Mouse (Mus musculus): ENCODE measurements around the gene Grm7. TPM values are rescaled to one million over a fixed set of nuclear protein-coding genes. Genes with fewer than 3 reads are reported as not detected.

Gene Grm7
- polyA plus RNA-seq, 1 experiment: 1.1 TPM

- Histone ChIP-seq H3K27ac (ENCODE audit: insufficient read depth, low read length) (no peak overlapping the region), H3K4me1 (ENCODE audit: control insufficient read depth, insufficient read depth, low read length) (peaks cover 2% of the 10 kb centered on the region; the same call in 1 of the 2 replicates), H3K4me3 (ENCODE audit: insufficient read depth, low read length) (no peak overlapping the region)
- no peak for TF ChIP-seq CTCF (IDR thresholded peaks at IDR 0.05; ENCODE audit: borderline replicate concordance, insufficient read depth, low read length)
- no peak for TF ChIP-seq POLR2A (IDR thresholded peaks at IDR 0.05; ENCODE audit: low read depth, low read length)
These were observed 631.3 kb downstream of the Grm7 start for GRCm38 (mm10) chr6:111276657-111277056.

- H3K4me3 ChIP-seq (ENCODE audit: insufficient read depth, low read length): no peak overlapping the region
- H3K27ac ChIP-seq (ENCODE audit: insufficient read depth, low read length): no peak overlapping the region
- peaks cover 2% of the 10 kb centered on the region; the same call in 1 of the 2 replicates for H3K4me1 ChIP-seq (ENCODE audit: control insufficient read depth, insufficient read depth, low read length)
- TF ChIP-seq POLR2A (IDR thresholded peaks at IDR 0.05; ENCODE audit: low read depth, low read length) (no peak), CTCF (IDR thresholded peaks at IDR 0.05; ENCODE audit: borderline replicate concordance, insufficient read depth, low read length) (no peak)
These were observed 633.1 kb downstream of the Grm7 start for GRCm38 (mm10) chr6:111278516-111278915.

- TF ChIP-seq POLR2A (IDR thresholded peaks at IDR 0.05; ENCODE audit: low read depth, low read length): no peak
- TF ChIP-seq CTCF (IDR thresholded peaks at IDR 0.05; ENCODE audit: borderline replicate concordance, insufficient read depth, low read length): no peak
- no peak overlapping the region for H3K4me3 ChIP-seq (ENCODE audit: insufficient read depth, low read length)
- H3K27ac ChIP-seq (ENCODE audit: insufficient read depth, low read length): no peak overlapping the region
- no peaks in the 10 kb centered on the region for H3K4me1 ChIP-seq (ENCODE audit: control insufficient read depth, insufficient read depth, low read length)
These were observed 648.2 kb downstream of the Grm7 start for GRCm38 (mm10) chr6:111293505-111294001.

- H3K4me3 ChIP-seq (ENCODE audit: insufficient read depth, low read length): no peak overlapping the region
- no peaks in the 10 kb centered on the region for H3K4me1 ChIP-seq (ENCODE audit: control insufficient read depth, insufficient read depth, low read length)
- no peak overlapping the region for H3K27ac ChIP-seq (ENCODE audit: insufficient read depth, low read length)
- TF ChIP-seq POLR2A (IDR thresholded peaks at IDR 0.05; ENCODE audit: low read depth, low read length) (no peak), CTCF (IDR thresholded peaks at IDR 0.05; ENCODE audit: borderline replicate concordance, insufficient read depth, low read length) (no peak)
These were observed 658.7 kb downstream of the Grm7 start for GRCm38 (mm10) chr6:111303912-111304555.

GRCm38 (mm10) chr6:111361681-111362080 is 716.3 kb downstream of the Grm7 start:
- Histone ChIP-seq H3K4me1 (ENCODE audit: control insufficient read depth, insufficient read depth, low read length) (no peaks in the 10 kb centered on the region), H3K4me3 (ENCODE audit: insufficient read depth, low read length) (no peak overlapping the region), H3K27ac (ENCODE audit: insufficient read depth, low read length) (no peak overlapping the region)
- no peak for TF ChIP-seq CTCF (IDR thresholded peaks at IDR 0.05; ENCODE audit: borderline replicate concordance, insufficient read depth, low read length)
- no peak for TF ChIP-seq POLR2A (IDR thresholded peaks at IDR 0.05; ENCODE audit: low read depth, low read length)

GRCm38 (mm10) chr6:111368111-111368510 is 722.7 kb downstream of the Grm7 start:
- Histone ChIP-seq H3K4me1 (ENCODE audit: control insufficient read depth, insufficient read depth, low read length) (no peaks in the 10 kb centered on the region), H3K4me3 (ENCODE audit: insufficient read depth, low read length) (no peak overlapping the region), H3K27ac (ENCODE audit: insufficient read depth, low read length) (no peak overlapping the region)
- TF ChIP-seq POLR2A (IDR thresholded peaks at IDR 0.05; ENCODE audit: low read depth, low read length): no peak
- TF ChIP-seq CTCF (IDR thresholded peaks at IDR 0.05; ENCODE audit: borderline replicate concordance, insufficient read depth, low read length): no peak

GRCm38 (mm10) chr6:111368551-111368950 is 723.2 kb downstream of the Grm7 start:
- Histone ChIP-seq H3K4me3 (ENCODE audit: insufficient read depth, low read length) (no peak overlapping the region), H3K4me1 (ENCODE audit: control insufficient read depth, insufficient read depth, low read length) (no peaks in the 10 kb centered on the region), H3K27ac (ENCODE audit: insufficient read depth, low read length) (no peak overlapping the region)
- TF ChIP-seq CTCF (IDR thresholded peaks at IDR 0.05; ENCODE audit: borderline replicate concordance, insufficient read depth, low read length): no peak

GRCm38 (mm10) chr6:111369013-111369412 is 723.6 kb downstream of the Grm7 start:
- TF ChIP-seq POLR2A (IDR thresholded peaks at IDR 0.05; ENCODE audit: low read depth, low read length) (no peak), CTCF (IDR thresholded peaks at IDR 0.05; ENCODE audit: borderline replicate concordance, insufficient read depth, low read length) (no peak)
- H3K27ac ChIP-seq (ENCODE audit: insufficient read depth, low read length): no peak overlapping the region
- H3K4me1 ChIP-seq (ENCODE audit: control insufficient read depth, insufficient read depth, low read length): no peaks in the 10 kb centered on the region
- no peak overlapping the region for H3K4me3 ChIP-seq (ENCODE audit: insufficient read depth, low read length)

- Histone ChIP-seq H3K27ac (ENCODE audit: insufficient read depth, low read length) (no peak overlapping the region), H3K4me3 (ENCODE audit: insufficient read depth, low read length) (no peak overlapping the region), H3K4me1 (ENCODE audit: control insufficient read depth, insufficient read depth, low read length) (no peaks in the 10 kb centered on the region)
- TF ChIP-seq POLR2A (IDR thresholded peaks at IDR 0.05; ENCODE audit: low read depth, low read length): no peak
- no peak for TF ChIP-seq CTCF (IDR thresholded peaks at IDR 0.05; ENCODE audit: borderline replicate concordance, insufficient read depth, low read length)
These were observed 726.4 kb downstream of the Grm7 start for GRCm38 (mm10) chr6:111371581-111372349.
